Mouse (Mus musculus) myocyte (in vitro differentiated cells): ENCODE measurements around the gene Scrn2. TPM values are rescaled to one million over a fixed set of nuclear protein-coding genes. Genes with fewer than 3 reads are reported as not detected.
A peak's percentile ranks its signal among the peaks of the same experiment; 100 is the strongest.

ENCODE experiments used
- H3K27me3 ChIP-seq: one replicate; pipeline ENCODE4 v1.6.1; 2011; ENCODE audit not compliant: control insufficient read depth, insufficient read depth, insufficient read length
- H3K36me3 ChIP-seq: one replicate; pipeline ENCODE4 v1.6.1; 2011; ENCODE audit not compliant: control insufficient read depth, insufficient read depth
- H3K4me2 ChIP-seq: one replicate; pipeline ENCODE4 v1.6.1; 2011; ENCODE audit warnings: low read depth, control low read depth
- H3K4me3 ChIP-seq: one replicate; pipeline ENCODE4 v1.5.1; 2011; ENCODE audit warnings: mild to moderate bottlenecking, control low read depth, moderate library complexity
- H3K79me2 ChIP-seq: one replicate; pipeline ENCODE4 v1.6.1; 2011; ENCODE audit not compliant: control insufficient read depth, insufficient read depth
- H3ac ChIP-seq: one replicate; pipeline ENCODE4 v1.6.1; 2011; ENCODE audit not compliant: control insufficient read depth, insufficient read length
- CEBPB ChIP-seq: IDR thresholded peaks from 2 replicates; pipeline ENCODE4 v1.6.1; 2011; ENCODE audit warnings: mild to moderate bottlenecking, moderate library complexity; ENCODE audit not compliant: poor library complexity, insufficient read depth, severe bottlenecking
- E2F4 ChIP-seq: IDR thresholded peaks from one replicate; pipeline ENCODE4 v1.6.1; 2011; ENCODE audit warnings: mild to moderate bottlenecking, control low read depth, moderate library complexity; ENCODE audit not compliant: insufficient read depth
- MAX ChIP-seq: IDR thresholded peaks from one replicate; pipeline ENCODE4 v1.6.1; 2011; ENCODE audit warnings: low read depth, mild to moderate bottlenecking, control low read depth
- MYOD1 ChIP-seq, 3 experiments: IDR thresholded peaks; one replicate each; pipeline ENCODE4 v1.6.1; 2011; ENCODE audit warnings: control low read depth in 2 of 3, low read depth in 2 of 3, mild to moderate bottlenecking in 2 of 3, moderate library complexity in 1 of 3; ENCODE audit not compliant: insufficient read length in 2 of 3, control insufficient read depth in 1 of 3
- MYOG ChIP-seq, 3 experiments: IDR thresholded peaks; one replicate each; pipeline ENCODE4 v1.6.1; 2011; ENCODE audit warnings: control low read depth in 2 of 3, low read depth in 2 of 3, mild to moderate bottlenecking in 2 of 3; ENCODE audit not compliant: insufficient read length in 2 of 3, control insufficient read depth in 1 of 3, insufficient read depth in 1 of 3
- POLR2A ChIP-seq: IDR thresholded peaks from one replicate; pipeline ENCODE4 v1.6.1; 2011; ENCODE audit warnings: low read depth, mild to moderate bottlenecking, control low read depth, moderate library complexity; ENCODE audit not compliant: insufficient read length
- POLR2AphosphoS2 ChIP-seq: IDR thresholded peaks from one replicate; pipeline ENCODE4 v1.6.1; 2011; ENCODE audit warnings: low read depth, control low read depth; ENCODE audit not compliant: insufficient read length
- REST ChIP-seq: IDR thresholded peaks from one replicate; pipeline ENCODE4 v1.6.1; 2011; ENCODE audit warnings: mild to moderate bottlenecking, control low read depth, moderate library complexity; ENCODE audit not compliant: insufficient read depth, insufficient read length
- SRF ChIP-seq: IDR thresholded peaks from one replicate; pipeline ENCODE4 v1.6.1; 2011; ENCODE audit warnings: low read depth; ENCODE audit not compliant: control insufficient read depth, insufficient read length
- TCF12 ChIP-seq: IDR thresholded peaks from one replicate; pipeline ENCODE4 v1.6.1; 2011; ENCODE audit warnings: mild to moderate bottlenecking, control low read depth; ENCODE audit not compliant: poor library complexity, insufficient read depth, severe bottlenecking
- TCF3 ChIP-seq: IDR thresholded peaks from one replicate; pipeline ENCODE4 v1.6.1; 2011; ENCODE audit warnings: low read depth, control low read depth; ENCODE audit not compliant: insufficient read length
- USF1 ChIP-seq: IDR thresholded peaks from one replicate; pipeline ENCODE4 v1.6.1; 2011; ENCODE audit warnings: low read depth, mild to moderate bottlenecking, control low read depth, moderate library complexity
- polyA plus RNA-seq: library from polyadenylated mRNA; unstranded; fragments of >200 nt; fragmentation: generic; extraction: Trizol; gene quantifications from one replicate; pipeline ENCODE4 v1.2.1, GENCODE M21; 2012; ENCODE audit warnings: missing spikeins

Gene Scrn2
- polyA plus RNA-seq, 1 experiment, result 22.4 TPM

DNA sequence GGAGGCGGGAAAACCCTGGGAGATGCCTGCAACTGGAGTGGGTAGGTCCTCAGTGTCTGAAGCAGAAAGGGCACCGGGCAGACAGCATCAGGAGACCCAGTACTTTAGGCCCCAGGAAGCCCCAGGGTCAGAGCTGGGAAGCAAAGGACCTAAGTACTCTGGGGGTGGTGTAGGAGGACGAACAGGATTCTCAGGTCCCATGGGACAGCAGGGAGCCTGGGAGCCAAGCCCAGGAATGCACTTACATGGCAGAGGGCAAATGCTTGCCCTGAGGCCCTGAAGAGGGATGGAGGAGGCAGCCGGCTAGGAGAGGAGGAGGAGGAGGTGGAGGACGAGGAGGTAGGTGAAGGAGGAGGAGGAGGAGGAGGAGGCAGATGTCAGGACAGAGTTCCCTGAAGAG is 34.7 kb upstream of the Scrn2 start:
- no peak overlapping the region for H3K4me3 ChIP-seq
- TF ChIP-seq MYOG (IDR thresholded peaks at IDR 0.05; ENCODE audit: control insufficient read depth in 1 of 3, insufficient read depth in 1 of 3, insufficient read length in 2 of 3, low read depth in 2 of 3) (no peak), REST (no peak), MAX (no peak), TCF12 (no peak), E2F4 (no peak), POLR2AphosphoS2 (no peak), POLR2A (no peak), USF1 (no peak), SRF (no peak), CEBPB (no peak), MYOD1 (IDR thresholded peaks at IDR 0.05; ENCODE audit: control insufficient read depth in 1 of 3, insufficient read length in 2 of 3, low read depth in 2 of 3) (no peak), TCF3 (no peak)
- no peaks in the 10 kb centered on the region for H3K27me3 ChIP-seq
- H3K4me2 ChIP-seq, result peak overlapping the region; percentile 32
- H3ac ChIP-seq, result no peak overlapping the region
- no peaks in the 10 kb centered on the region for H3K36me3 ChIP-seq
- no peaks in the 10 kb centered on the region for H3K79me2 ChIP-seq

GRCm38 (mm10) chr11:96995836-96996772 is 33.6 kb upstream of the Scrn2 start:
- H3K36me3 ChIP-seq, result no peaks in the 10 kb centered on the region
- no peaks in the 10 kb centered on the region for H3K79me2 ChIP-seq
- no peaks in the 10 kb centered on the region for H3K27me3 ChIP-seq
- H3ac ChIP-seq, result no peak overlapping the region
- peak overlapping the region; percentile 66 for H3K4me2 ChIP-seq
- TF ChIP-seq SRF, result no peak
- TF ChIP-seq MYOG (IDR thresholded peaks at IDR 0.05; ENCODE audit: control insufficient read depth in 1 of 3, insufficient read depth in 1 of 3, insufficient read length in 2 of 3, low read depth in 2 of 3), result no peak
- no peak for TF ChIP-seq POLR2AphosphoS2
- TF ChIP-seq MYOD1 (IDR thresholded peaks at IDR 0.05; ENCODE audit: control insufficient read depth in 1 of 3, insufficient read length in 2 of 3, low read depth in 2 of 3), result no peak
- no peak for TF ChIP-seq USF1
- TF ChIP-seq CEBPB, result no peak
- no peak for TF ChIP-seq POLR2A
- TF ChIP-seq E2F4, result no peak
- no peak for TF ChIP-seq REST
- TF ChIP-seq TCF12, result no peak
- no peak for TF ChIP-seq MAX
- no peak for TF ChIP-seq TCF3
- no peak overlapping the region for H3K4me3 ChIP-seq

DNA sequence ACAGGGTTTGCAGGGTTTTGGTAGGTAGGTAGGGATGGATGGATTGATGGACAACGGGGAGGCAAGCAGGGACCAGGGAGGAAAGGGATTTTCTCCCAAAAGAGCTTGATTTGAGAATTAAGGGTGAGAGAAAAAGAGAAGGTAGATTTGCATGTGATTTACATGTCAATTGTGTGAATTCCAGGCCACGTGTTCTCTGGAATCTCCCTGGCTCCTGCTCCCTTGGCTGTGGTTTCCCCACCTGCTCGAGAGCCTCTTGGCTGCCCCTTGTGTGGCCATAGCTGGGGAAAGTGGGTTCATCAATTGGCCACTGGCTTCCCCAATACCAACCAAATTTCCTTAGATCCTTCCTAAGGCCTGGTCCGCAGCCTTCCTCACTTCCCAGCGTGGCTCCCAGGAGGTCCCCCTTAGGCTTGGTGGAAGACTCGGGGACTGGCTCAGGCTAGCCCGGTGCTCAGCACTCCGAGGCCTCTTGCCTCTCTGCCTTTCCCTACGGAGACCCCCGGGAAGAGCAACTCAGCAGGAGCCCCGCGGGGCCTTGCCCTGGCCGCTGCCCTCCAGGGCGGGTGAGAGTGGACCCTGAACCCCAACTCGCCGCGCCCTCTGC is 32.9 kb upstream of the Scrn2 start:
- Histone ChIP-seq H3K36me3 (no peaks in the 10 kb centered on the region), H3K79me2 (no peaks in the 10 kb centered on the region), H3ac (peak overlapping the region; percentile 7), H3K4me2 (peak overlapping the region; percentile 66), H3K27me3 (no peaks in the 10 kb centered on the region), H3K4me3 (peak overlapping the region; percentile 1)
- no peak for TF ChIP-seq REST
- no peak for TF ChIP-seq POLR2A
- no peak for TF ChIP-seq E2F4
- no peak for TF ChIP-seq POLR2AphosphoS2
- peak in 1 of 3 experiments; percentile 43 for TF ChIP-seq MYOG (IDR thresholded peaks at IDR 0.05; ENCODE audit: control insufficient read depth in 1 of 3, insufficient read depth in 1 of 3, insufficient read length in 2 of 3, low read depth in 2 of 3)
- no peak for TF ChIP-seq TCF3
- TF ChIP-seq CEBPB, result no peak
- no peak for TF ChIP-seq SRF
- TF ChIP-seq TCF12, result no peak
- peak in 2 of 3 experiments; percentile 21 to 57 for TF ChIP-seq MYOD1 (IDR thresholded peaks at IDR 0.05; ENCODE audit: control insufficient read depth in 1 of 3, insufficient read length in 2 of 3, low read depth in 2 of 3)
- TF ChIP-seq MAX, result no peak
- TF ChIP-seq USF1, result no peak

DNA sequence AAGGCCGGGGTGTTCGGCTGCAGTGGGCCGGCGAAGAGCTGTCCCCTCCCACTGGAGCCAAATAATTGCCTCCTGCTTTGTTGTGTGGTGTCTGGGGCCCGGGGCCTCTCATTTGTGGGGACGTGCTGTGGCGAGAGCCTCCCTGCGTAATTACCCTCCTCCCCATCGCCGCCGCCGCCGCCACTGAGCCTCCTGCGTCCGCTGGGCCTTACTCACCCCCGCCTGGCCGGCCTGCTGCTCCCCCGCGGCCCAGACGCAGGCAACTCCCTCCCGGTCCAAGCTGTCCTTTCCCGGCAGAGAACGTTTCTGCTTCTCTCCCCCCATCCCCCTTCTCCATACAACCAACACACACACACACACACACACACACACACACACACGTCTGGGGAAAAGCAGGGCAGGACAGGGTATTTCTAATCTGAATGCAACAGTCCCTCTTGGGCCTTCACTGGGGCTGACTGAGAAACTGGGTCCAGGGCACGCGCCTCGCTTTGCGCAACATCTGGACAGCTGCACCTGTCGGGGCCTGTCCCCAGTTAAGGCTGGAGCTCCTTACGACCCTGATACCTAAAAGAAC is 32.3 kb upstream of the Scrn2 start:
- H3K4me3 ChIP-seq, result peak overlapping the region; percentile 1
- TF ChIP-seq POLR2A (peak; percentile 47), MYOD1 (IDR thresholded peaks at IDR 0.05; ENCODE audit: control insufficient read depth in 1 of 3, insufficient read length in 2 of 3, low read depth in 2 of 3) (peak in 2 of 3 experiments; percentile 44 to 70), MAX (no peak)
- H3K27me3 ChIP-seq, result no peaks in the 10 kb centered on the region
- peak overlapping the region; percentile 66 for H3K4me2 ChIP-seq
- no peaks in the 10 kb centered on the region for H3K79me2 ChIP-seq
- H3ac ChIP-seq, result peak overlapping the region; percentile 7
- H3K36me3 ChIP-seq, result no peaks in the 10 kb centered on the region
